Mouse (Mus musculus) midbrain, embryonic 10.5 days (tissue): ENCODE measurements at regions not wholly inside any gene's neighbourhood (a gene's known extent, or its start where the extent isn't known, plus 50 kb on each side); places are given as distances from the start of the nearest gene placed in this dataset.

Experiments
- DNase-seq: peaks from one replicate; pipeline ENCODE4 v3.0.0-alpha.2; 2017; ENCODE audit warnings: low spot score
- H3K27ac ChIP-seq: fragments of 300-500 bp; sonication (generic); replicated peaks from 2 replicates; pipeline ENCODE4 v1.5.1; 2016; ENCODE audit warnings: mild to moderate bottlenecking
- H3K27me3 ChIP-seq: fragments of 300-500 bp; sonication (generic); 2 replicates; pipeline ENCODE4 v1.6.1; 2016; ENCODE audit warnings: low read depth, mild to moderate bottlenecking; ENCODE audit not compliant: poor library complexity, severe bottlenecking
- H3K36me3 ChIP-seq: fragments of 300-500 bp; sonication (generic); 2 replicates; pipeline ENCODE4 v1.6.1; 2016; ENCODE audit warnings: mild to moderate bottlenecking, moderate library complexity
- H3K4me1 ChIP-seq: fragments of 300-500 bp; sonication (generic); 2 replicates; pipeline ENCODE4 v1.6.1; 2016
- H3K4me3 ChIP-seq: fragments of 300-500 bp; sonication (generic); 2 replicates; pipeline ENCODE4 v1.5.1; 2016; ENCODE audit warnings: mild to moderate bottlenecking, moderate library complexity
- H3K9me3 ChIP-seq: fragments of 300-500 bp; sonication (generic); replicated peaks from 2 replicates; pipeline ENCODE4 v1.6.1; 2016; ENCODE audit warnings: mild to moderate bottlenecking
- WGBS: fragments of 180-500 bp; shearing (Covaris S2); methylation state at CpG from one replicate; pipeline ENCODE4 v1.1.7; 2016; 5-methylcytosine and 5-hydroxymethylcytosine counted together

DNA sequence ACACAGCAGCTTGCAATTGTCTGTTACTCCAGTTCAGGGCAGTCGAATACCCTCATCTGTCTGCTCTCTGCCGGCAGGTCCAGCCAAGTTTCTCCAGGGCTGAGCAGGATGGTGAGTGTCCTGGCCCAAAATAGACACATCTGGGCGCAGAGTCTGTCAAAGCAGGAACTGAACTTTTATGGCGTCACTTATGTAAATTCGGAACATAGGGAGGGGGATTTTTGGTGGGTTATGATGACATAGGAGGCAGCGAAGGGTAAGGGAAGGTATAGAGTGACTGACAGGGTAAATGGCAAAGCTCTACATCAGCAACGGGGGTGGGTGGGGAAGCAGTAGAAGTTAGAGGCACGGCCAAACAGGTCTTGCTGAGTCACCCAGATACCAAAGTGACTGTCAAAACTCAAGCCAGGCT is 313.3 kb upstream of the Adgrl3 start:
- Histone ChIP-seq H3K27me3 (no peaks in the 10 kb centered on the region), H3K4me3 (no peak overlapping the region), H3K36me3 (no peaks in the 10 kb centered on the region), H3K4me1 (no peaks in the 10 kb centered on the region), H3K9me3 (no peaks in the 10 kb centered on the region), H3K27ac (no peak overlapping the region)
- DNase-seq = no peak
- WGBS = 77% methylated on average over 8 of the region's 8 CpGs
